Mouse (Mus musculus): ENCODE results near the gene Kiss1r. TPM values are rescaled to one million over a fixed set of nuclear protein-coding genes. Genes with fewer than 3 reads are reported as not detected.
"Not testable (repeated sequence)": the region's sequence is repeated elsewhere in the genome, so short reads cannot be mapped to it uniquely, and the experiment has no call there.

Kiss1r gene
- total RNA-seq, 2 experiments from 2014 or later, result 5.7 to 7.6 TPM

DNA sequence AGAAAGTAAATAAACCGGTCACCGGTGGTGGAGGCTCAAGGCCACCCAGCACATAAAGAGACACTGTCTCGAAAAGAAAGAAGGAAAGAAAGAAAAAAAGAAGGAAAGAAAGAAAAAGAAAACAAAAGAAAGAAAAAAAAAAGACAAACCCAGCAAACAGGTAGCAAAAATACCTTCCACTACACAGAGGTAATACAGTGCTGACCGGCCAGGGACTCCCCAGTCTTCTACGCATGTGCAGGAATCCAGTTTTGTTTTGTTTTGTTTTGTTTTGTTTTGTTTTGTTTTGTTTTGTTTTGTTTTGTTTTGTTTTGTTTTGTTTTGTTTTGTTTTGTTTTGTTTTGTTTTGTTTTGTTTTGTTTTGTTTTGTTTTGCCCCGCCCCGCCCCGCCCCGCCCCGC lies 42.6 kb downstream of the Kiss1r start:
- intact Hi-C loops (cut with DNase I), result loop anchor here (2.0 kb wide), 2 partner anchors 77 to 125 kb away; no protein-coding TSS in a partner anchor

DNA sequence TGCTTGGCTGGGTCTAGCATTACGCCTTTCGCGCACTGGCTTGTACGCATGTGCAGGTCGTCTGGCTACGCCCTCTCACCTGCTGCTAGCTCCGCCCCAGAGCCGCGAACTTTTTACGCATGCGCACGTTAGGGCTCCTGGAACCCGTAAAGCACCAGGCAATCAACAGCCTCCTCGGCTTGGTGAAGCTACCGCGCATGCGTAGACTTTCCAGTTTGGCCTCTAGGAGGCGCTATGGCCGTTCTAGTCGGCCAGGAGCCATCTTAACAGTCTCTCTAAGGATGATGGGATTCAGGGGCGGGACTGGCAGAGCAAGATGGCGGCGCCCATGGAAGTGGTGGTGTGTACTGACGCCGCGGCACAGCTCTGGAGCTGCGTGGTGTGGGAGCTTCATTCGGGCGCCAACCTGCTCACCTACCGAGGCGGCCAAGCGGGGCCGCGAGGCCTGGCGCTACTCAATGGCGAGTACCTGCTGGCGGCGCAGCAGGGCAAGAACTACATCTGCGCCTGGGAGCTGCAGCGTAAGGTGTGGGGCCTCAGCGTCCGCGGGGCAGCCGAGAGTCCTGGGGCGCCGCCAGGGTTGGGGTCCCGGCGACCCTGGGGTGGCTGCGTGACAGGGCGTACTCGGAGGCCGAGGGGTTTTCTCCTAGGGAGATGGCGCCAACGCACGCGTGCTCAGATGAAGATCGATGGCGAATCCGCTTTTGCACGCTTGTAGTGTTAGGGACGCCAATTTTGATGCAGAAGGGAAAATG lies 43.3 kb downstream of the Kiss1r start, which contains the start of gene Wdr18:
Wdr18 (plus strand) TSS at position 306 of the 755 bp plus-strand sequence.
- intact Hi-C loops (cut with DNase I), result loop anchor here (2.0 kb wide), 2 partner anchors 77 to 125 kb away; no protein-coding TSS in a partner anchor
- peak; percentile 99 to 100 for DNase-seq (ENCODE audit: low spot score in 2 of 2)

More for the DNA sequence above, 42.6 kb downstream of the Kiss1r start:
- not testable (repeated sequence) for DNase-seq (ENCODE audit: low spot score in 2 of 2)

DNA sequence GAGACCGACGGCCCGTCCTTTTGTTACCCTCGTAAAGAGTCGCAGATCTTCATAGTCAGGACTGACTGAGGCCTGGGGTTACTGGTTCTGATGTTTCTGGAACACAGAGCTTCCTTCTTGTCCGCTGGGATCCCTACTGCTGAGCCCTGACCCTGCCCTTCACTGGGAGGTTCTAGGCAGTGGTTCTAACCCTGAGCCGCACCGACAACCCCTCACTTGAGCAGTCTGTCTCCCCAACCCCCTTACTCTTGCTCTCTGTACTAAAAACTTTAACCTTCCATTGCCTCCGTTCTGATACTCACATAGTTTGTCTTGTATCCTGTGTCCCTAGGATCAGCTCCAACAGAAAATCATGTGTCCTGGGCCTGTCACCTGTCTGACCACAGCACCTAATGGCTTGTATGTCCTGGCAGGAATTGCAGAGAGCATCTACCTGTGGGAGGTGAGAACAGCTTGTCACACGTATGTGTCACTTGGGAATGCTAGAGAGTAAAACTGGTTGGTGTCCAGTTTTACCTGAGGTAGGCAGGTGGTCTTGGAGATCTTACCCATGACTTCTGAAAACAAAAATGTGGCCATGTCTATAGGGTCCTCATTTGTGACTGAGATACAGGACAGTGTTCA lies 44.0 kb downstream of the Kiss1r start:
- DNase-seq (ENCODE audit: low spot score in 2 of 2), result no peak
- intact Hi-C loops (cut with DNase I), result no loop called here

DNA sequence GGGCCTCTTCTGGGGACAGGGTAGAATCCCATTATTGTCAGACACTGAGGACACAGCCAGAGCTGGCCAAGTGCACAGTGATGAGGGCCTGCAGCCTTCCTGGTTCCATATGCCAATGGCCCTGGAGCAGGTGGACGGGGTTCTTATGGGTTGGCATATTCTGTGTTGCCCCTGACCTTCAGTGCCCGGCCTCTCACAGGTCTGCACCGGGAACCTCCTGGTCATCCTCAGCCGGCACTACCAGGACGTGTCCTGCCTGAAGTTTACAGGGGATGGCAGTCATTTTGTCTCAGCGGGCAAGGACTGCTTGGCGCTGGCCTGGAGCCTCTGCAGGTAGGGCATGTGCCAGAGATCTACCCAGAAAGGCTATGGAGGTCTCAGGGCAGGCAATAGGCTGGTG lies 48.0 kb downstream of the Kiss1r start:
- intact Hi-C loops (cut with DNase I), result no loop called here
- no peak for DNase-seq (ENCODE audit: low spot score in 2 of 2)

DNA sequence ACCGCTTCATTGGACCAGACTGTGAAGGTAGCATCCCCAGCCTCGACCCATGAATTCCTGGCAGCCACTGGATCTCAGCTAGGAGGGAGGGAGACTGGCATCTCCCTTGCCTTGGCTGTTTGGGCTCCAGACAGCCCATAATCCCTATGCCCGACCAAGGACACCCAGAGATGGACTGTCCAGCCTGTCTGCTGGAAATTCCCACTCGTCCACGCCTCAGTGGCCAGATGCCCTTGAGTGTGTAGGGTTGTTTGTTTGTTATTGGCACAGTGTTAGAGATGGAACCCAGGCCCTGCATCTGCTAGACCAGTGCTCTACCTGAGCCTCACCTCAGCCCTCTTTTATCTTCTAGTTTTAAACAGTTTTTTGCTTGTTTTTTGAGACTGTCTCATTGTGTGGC lies 48.6 kb downstream of the Kiss1r start:
- intact Hi-C loops (cut with DNase I), result no loop called here
- DNase-seq (ENCODE audit: low spot score in 2 of 2), result no peak

DNA sequence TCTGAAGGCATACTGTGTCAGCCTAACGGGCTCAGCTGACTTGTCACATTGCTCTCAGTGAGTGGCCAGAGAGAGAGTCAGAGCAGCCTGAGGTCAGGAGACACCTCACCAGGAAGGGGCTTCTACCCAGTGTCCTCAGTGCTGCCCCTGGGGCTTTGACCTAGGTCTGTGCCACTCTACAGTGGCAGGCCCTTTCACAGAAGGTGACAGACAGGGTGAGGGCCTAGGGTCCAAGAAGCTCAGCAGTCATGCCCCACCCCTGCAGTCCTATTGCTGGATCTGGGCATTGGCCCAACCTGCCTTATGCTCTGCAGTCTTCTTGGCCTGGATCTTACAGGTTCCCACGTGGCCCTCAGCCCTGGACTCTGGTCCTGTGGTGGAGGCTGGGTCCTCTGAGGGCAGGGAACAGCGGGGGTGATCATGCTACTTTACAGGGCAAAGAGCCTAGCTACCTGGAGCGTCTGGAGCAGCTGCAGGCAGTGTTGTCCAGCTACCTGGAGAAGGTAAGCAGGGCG lies 50.2 kb downstream of the Kiss1r start:
- intact Hi-C loops (cut with DNase I), result no loop called here
- no peak for DNase-seq (ENCODE audit: low spot score in 2 of 2)

DNA sequence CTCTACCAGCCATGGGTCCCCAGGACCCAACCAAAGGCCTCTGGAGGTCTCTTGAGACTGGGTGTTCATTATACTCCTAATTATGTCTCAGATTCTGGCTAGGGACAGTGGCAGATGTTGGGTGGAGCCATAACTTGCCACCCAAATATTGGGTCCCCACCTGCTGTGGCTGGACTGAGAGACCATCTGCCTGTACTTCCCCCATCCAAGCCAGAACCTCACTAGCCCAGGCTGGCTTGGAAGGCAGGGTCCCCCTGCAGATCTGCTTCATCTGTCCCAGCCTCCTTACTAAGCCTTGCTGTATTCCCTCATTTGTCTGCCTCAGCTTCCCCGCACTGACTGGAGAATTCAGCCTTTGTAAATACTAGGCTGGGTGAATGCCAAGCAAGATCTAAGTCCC lies 51.4 kb downstream of the Kiss1r start:
- no peak for DNase-seq (ENCODE audit: low spot score in 2 of 2)
- intact Hi-C loops (cut with DNase I), result no loop called here

DNA sequence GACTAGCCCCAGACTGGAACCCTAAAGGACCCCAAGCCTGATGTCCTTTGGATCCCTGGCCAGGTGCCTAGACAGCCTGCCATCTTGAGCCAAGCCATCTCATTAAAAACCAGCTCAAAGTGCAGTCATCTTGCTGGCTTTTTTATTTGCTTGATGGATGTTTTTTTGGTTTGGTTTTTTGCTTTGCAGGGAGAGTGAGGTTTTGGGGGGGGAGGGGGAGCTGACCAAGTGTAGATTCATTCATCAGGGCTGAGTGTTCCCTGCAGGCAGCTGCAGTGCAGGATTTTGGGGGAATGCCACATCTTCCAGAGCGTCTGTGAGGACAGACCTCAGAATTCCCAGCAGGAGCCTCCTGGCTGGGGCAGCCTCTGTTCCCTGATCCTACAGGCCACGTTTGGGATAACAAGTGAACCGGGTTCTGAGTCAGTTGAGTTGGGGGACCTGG lies 52.4 kb downstream of the Kiss1r start:
- DNase-seq (ENCODE audit: low spot score in 2 of 2), result peak in 1 of 2 experiments; percentile 48
- intact Hi-C loops (cut with DNase I), result no loop called here

DNA sequence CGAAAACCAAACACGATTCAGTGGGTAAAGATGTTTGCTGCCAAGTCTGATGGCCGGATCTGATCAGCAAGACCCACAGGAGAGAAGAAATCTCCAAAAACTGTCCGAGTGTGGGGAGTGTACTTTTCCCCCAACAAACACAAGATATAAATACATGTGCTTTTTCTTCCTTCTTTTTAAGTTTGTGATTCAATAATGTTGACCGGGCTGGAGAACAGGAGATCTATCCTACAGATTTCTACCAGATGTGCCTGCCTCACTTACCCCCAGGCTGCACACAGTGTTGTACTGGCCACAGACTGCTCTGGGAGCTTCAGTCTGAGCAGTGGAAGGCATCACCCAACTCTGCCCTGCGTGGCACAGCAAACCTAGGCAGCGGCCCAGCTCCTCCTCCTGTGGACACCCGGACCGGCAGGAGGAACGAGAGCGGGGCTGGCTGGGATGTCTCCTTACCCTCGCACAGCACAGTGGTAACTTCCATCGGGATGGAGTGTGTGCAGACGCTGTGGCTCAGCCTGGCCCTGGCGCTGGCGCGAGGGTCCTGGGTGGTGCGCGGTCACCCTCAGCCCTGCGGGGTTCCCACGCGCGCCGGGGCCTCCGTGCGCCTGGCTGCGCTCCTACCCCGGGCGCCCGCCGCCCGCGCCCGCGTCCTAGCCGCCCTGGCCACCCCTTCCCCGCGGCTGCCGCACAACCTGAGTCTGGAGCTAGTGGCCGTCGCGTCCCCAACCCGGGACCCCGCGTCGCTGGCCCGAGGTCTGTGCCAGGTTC lies 53.8 kb downstream of the Kiss1r start, which contains the start of gene Grin3b:
Grin3b (plus strand) TSS at position 301 of the 768 bp plus-strand sequence.
- intact Hi-C loops (cut with DNase I), result no loop called here
- DNase-seq (ENCODE audit: low spot score in 2 of 2), result no peak

DNA sequence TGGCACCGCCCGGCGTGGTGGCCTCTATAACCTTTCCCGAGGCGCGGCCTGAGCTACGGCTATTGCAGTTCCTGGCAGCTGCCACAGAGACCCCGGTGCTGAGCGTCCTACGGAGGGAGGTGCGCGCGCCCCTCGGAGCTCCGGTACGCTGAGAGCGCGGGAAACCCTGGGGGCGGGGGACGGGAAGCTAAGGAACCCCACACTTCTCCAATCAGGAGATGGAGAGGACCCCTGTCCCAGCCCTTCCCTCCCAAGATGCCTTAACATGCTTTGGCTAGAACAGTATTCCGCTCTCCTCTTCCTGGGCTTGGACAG lies 54.4 kb downstream of the Kiss1r start:
- no peak for DNase-seq (ENCODE audit: low spot score in 2 of 2)
- intact Hi-C loops (cut with DNase I), result no loop called here

Other genes with a start within 250 kb of the Kiss1r start
- 10 to 100 TPM; 71.9 to 77.9 TPM for gene Tpgs1, start 247.6 kb upstream of the Kiss1r start, total RNA-seq (2021)
- 10 to 100 TPM; 64.2 to 70.3 TPM for gene Cdc34, start 234.8 kb upstream of the Kiss1r start, total RNA-seq (2021)
- 1 to 10 TPM in 1 of 2 experiments, under 1 TPM in 1; 0.81 to 1.6 TPM for gene Gzmm, start 228.0 kb upstream of the Kiss1r start, total RNA-seq (2021)
- gene Bsg, start 212.5 kb upstream of the Kiss1r start, total RNA-seq (2021), result 100 to 1,000 TPM; 785 to 820 TPM
- 10 to 100 TPM; 93.4 to 99.2 TPM for gene Hcn2, start 200.3 kb upstream of the Kiss1r start, total RNA-seq (2021)
- gene Polrmt, start 170.4 kb upstream of the Kiss1r start, total RNA-seq (2021), result 10 to 100 TPM; 43.8 to 45.4 TPM
- gene Fgf22, start 161.9 kb upstream of the Kiss1r start, total RNA-seq (2021), result 1 to 10 TPM; 1.4 to 2.1 TPM
- gene Rnf126, start 150.0 kb upstream of the Kiss1r start, total RNA-seq (2021), result 10 to 100 TPM; 95.4 to 97.1 TPM
- gene Fstl3, start 139.7 kb upstream of the Kiss1r start, total RNA-seq (2021), result 1 to 10 TPM; 1.7 to 2.2 TPM
- 1 to 10 TPM in 1 of 2 experiments, under 1 TPM in 1; 0.17 to 1.1 TPM for gene Prss57, start 126.0 kb upstream of the Kiss1r start, total RNA-seq (2021)
- gene Palm, start 123.4 kb upstream of the Kiss1r start, total RNA-seq (2021), result 100 to 1,000 TPM; 398 to 410 TPM
- under 1 TPM; 0.59 to 0.72 TPM for gene Misp, start 96.0 kb upstream of the Kiss1r start, total RNA-seq (2021)
- gene Ptbp1, start 62.5 kb upstream of the Kiss1r start, total RNA-seq (2021), result 10 to 100 TPM; 52.1 to 61.1 TPM
- 1 to 10 TPM; 2.3 to 3.1 TPM for gene Prtn3, start 42.5 kb upstream of the Kiss1r start, total RNA-seq (2021)
- 10 to 100 TPM; 68.3 to 71.2 TPM for gene Plppr3, start 42.3 kb upstream of the Kiss1r start, total RNA-seq (2021)
- gene Elane, start 30.7 kb upstream of the Kiss1r start, total RNA-seq (2021), result not detected
- gene Cfd, start 26.1 kb upstream of the Kiss1r start, total RNA-seq (2021), result not detected
- 10 to 100 TPM; 55.0 to 66.5 TPM for gene Med16, start 8.0 kb upstream of the Kiss1r start, total RNA-seq (2021)
- not detected for gene Gm26602, start 6.1 kb upstream of the Kiss1r start, total RNA-seq (2021)
- gene R3hdm4, start 4.2 kb downstream of the Kiss1r start, total RNA-seq (2021), result 100 to 1,000 TPM; 438 to 440 TPM
- gene Arid3a, start 10.1 kb downstream of the Kiss1r start, total RNA-seq (2021), result 1 to 10 TPM; 5.4 to 7.0 TPM
- 10 to 100 TPM; 45.3 to 46.5 TPM for gene Wdr18, start 43.2 kb downstream of the Kiss1r start, total RNA-seq (2021)
- under 1 TPM; 0.21 to 0.40 TPM for gene Grin3b, start 53.7 kb downstream of the Kiss1r start, total RNA-seq (2021)
- 100 to 1,000 TPM; 140 to 152 TPM for gene Tmem259, start 67.4 kb downstream of the Kiss1r start, total RNA-seq (2021)
- gene Cnn2, start 71.6 kb downstream of the Kiss1r start, total RNA-seq (2021), result 10 to 100 TPM in 1 of 2 experiments, 1 to 10 TPM in 1; 9.5 to 11.9 TPM
- 10 to 100 TPM; 10.9 TPM for gene Abca7, start 79.5 kb downstream of the Kiss1r start, total RNA-seq (2021)
- gene Arhgap45, start 99.7 kb downstream of the Kiss1r start, total RNA-seq (2021), result 1 to 10 TPM; 3.3 to 4.0 TPM
- gene Polr2e, start 122.8 kb downstream of the Kiss1r start, total RNA-seq (2021), result 10 to 100 TPM; 66.9 to 68.9 TPM
- 100 to 1,000 TPM; 462 to 482 TPM for gene Gpx4, start 130.2 kb downstream of the Kiss1r start, total RNA-seq (2021)
- gene Sbno2, start 188.6 kb downstream of the Kiss1r start, total RNA-seq (2021), result 10 to 100 TPM; 19.2 to 19.3 TPM
- gene Stk11, start 198.8 kb downstream of the Kiss1r start, total RNA-seq (2021), result 10 to 100 TPM; 86.2 to 90.8 TPM
- 100 to 1,000 TPM; 403 to 424 TPM for gene Atp5d, start 221.7 kb downstream of the Kiss1r start, total RNA-seq (2021)
- gene Cbarp, start 223.9 kb downstream of the Kiss1r start, total RNA-seq (2021), result 100 to 1,000 TPM; 437 to 473 TPM
- 10 to 100 TPM; 94.0 to 96.3 TPM for gene Midn, start 231.3 kb downstream of the Kiss1r start, total RNA-seq (2021)
- gene Cirbp, start 249.0 kb downstream of the Kiss1r start, total RNA-seq (2021), result 100 to 1,000 TPM in 1 of 2 experiments, 10 to 100 TPM in 1; 95.6 to 111 TPM

All from left cerebral cortex, postnatal 14 days (tissue).